Mouse (Mus musculus): ENCODE measurements around the gene Srrm4. TPM values are rescaled to one million over a fixed set of nuclear protein-coding genes. Genes with fewer than 3 reads are reported as not detected.
"Not testable (repeated sequence)": the region's sequence is repeated elsewhere in the genome, so short reads cannot be mapped to it uniquely, and the experiment has no call there.

Gene Srrm4
- polyA plus RNA-seq, 1 experiment: 0.06 TPM

GRCm38 (mm10) chr5:116436117-116436516 lies 155.5 kb downstream of the Srrm4 start:
- TF ChIP-seq MAX (IDR thresholded peaks at IDR 0.05): no peak
- no peak for TF ChIP-seq MYOD1 (IDR thresholded peaks at IDR 0.05; ENCODE audit: control insufficient read depth, insufficient read length, low read depth)
- TF ChIP-seq CTCF (IDR thresholded peaks at IDR 0.05; ENCODE audit: control insufficient read depth, insufficient read depth, insufficient read length): no peak
- no peak for TF ChIP-seq MYOG (IDR thresholded peaks at IDR 0.05; ENCODE audit: control insufficient read depth, extremely low read depth, insufficient read length)
- TF ChIP-seq CEBPB (IDR thresholded peaks at IDR 0.05; ENCODE audit: low read depth): no peak
- no peak for TF ChIP-seq FOSL1 (IDR thresholded peaks at IDR 0.05; ENCODE audit: insufficient read depth, low read length, poor library complexity, severe bottlenecking)
- TF ChIP-seq USF1 (IDR thresholded peaks at IDR 0.05; ENCODE audit: low read depth): no peak
- Histone ChIP-seq H3K4me3 (ENCODE audit: insufficient read depth, poor library complexity, severe bottlenecking) (no peak overlapping the region), H3K79me3 (ENCODE audit: low read depth) (no peaks in the 10 kb centered on the region), H3ac (ENCODE audit: control insufficient read depth, insufficient read length, low read depth) (no peak overlapping the region), H3K36me3 (ENCODE audit: control insufficient read depth, insufficient read depth) (no peaks in the 10 kb centered on the region), H3K79me2 (ENCODE audit: control insufficient read depth, insufficient read depth) (no peaks in the 10 kb centered on the region), H3K27me3 (ENCODE audit: control insufficient read depth, insufficient read depth, insufficient read length) (no peaks in the 10 kb centered on the region)

DNA sequence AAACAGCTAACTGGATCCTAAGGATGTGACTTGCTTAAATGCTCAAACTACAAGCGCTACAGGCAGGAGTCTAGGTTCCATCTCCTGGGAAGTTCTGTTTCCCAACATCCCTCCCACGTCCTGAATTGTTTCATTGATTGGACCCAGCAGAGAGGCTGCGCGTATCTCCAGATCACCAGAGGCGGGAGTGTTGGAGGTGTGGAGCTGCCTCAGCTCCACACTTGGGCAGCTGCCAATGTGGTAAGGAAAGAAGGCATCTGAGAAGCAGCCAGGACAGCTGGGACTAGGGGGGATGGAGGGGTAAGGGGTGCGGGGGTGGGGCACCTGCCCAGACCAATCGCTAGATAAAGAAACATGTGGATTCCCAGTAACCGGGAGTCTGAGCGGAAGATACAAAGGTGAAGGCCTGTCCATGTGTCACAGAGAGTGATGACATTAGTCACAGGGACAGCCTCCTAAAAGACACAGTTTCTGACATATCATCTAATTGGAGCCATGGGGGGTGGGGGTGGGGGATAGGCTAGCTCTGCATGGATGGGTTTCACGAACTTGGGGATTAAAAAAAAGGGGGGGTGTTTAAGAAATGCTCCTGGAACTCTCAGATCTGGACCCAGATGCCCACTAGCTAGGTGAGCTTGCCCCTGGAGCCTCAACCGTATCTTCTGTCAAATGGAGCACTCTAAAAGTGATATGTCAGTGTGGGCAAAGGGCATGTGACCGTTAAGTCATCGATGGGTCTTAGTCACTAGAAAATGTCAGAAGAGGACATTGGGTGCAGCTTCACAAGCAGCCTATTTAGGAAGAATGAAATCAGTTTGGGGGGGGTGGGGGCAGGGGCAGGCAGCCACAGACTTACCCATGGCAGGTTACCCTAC lies 156.4 kb downstream of the Srrm4 start:
- no peak overlapping the region for H3ac ChIP-seq (ENCODE audit: control insufficient read depth, insufficient read length, low read depth)
- H3K4me3 ChIP-seq (ENCODE audit: insufficient read depth, poor library complexity, severe bottlenecking): no peak overlapping the region
- H3K79me3 ChIP-seq (ENCODE audit: low read depth): no peaks in the 10 kb centered on the region
- H3K36me3 ChIP-seq (ENCODE audit: control insufficient read depth, insufficient read depth): no peaks in the 10 kb centered on the region
- no peaks in the 10 kb centered on the region for H3K27me3 ChIP-seq (ENCODE audit: control insufficient read depth, insufficient read depth, insufficient read length)
- no peak for TF ChIP-seq MYOD1 (IDR thresholded peaks at IDR 0.05; ENCODE audit: control insufficient read depth, insufficient read length, low read depth)
- no peak for TF ChIP-seq MYOG (IDR thresholded peaks at IDR 0.05; ENCODE audit: control insufficient read depth, extremely low read depth, insufficient read length)
- TF ChIP-seq CTCF (IDR thresholded peaks at IDR 0.05; ENCODE audit: control insufficient read depth, insufficient read depth, insufficient read length): no peak
- no peak for TF ChIP-seq CEBPB (IDR thresholded peaks at IDR 0.05; ENCODE audit: low read depth)
- no peak for TF ChIP-seq MAX (IDR thresholded peaks at IDR 0.05)
- TF ChIP-seq FOSL1 (IDR thresholded peaks at IDR 0.05; ENCODE audit: insufficient read depth, low read length, poor library complexity, severe bottlenecking): no peak
- TF ChIP-seq USF1 (IDR thresholded peaks at IDR 0.05; ENCODE audit: low read depth): no peak
- no peaks in the 10 kb centered on the region for H3K79me2 ChIP-seq (ENCODE audit: control insufficient read depth, insufficient read depth)

- no peaks in the 10 kb centered on the region for H3K79me2 ChIP-seq (ENCODE audit: control insufficient read depth, insufficient read depth)
- no peak overlapping the region for H3ac ChIP-seq (ENCODE audit: control insufficient read depth, insufficient read length, low read depth)
- no peaks in the 10 kb centered on the region for H3K36me3 ChIP-seq (ENCODE audit: control insufficient read depth, insufficient read depth)
- no peak for TF ChIP-seq USF1 (IDR thresholded peaks at IDR 0.05; ENCODE audit: low read depth)
- TF ChIP-seq CTCF (IDR thresholded peaks at IDR 0.05; ENCODE audit: control insufficient read depth, insufficient read depth, insufficient read length): no peak
- no peak for TF ChIP-seq MAX (IDR thresholded peaks at IDR 0.05)
- TF ChIP-seq FOSL1 (IDR thresholded peaks at IDR 0.05; ENCODE audit: insufficient read depth, low read length, poor library complexity, severe bottlenecking): no peak
- no peak for TF ChIP-seq MYOD1 (IDR thresholded peaks at IDR 0.05; ENCODE audit: control insufficient read depth, insufficient read length, low read depth)
- no peak for TF ChIP-seq MYOG (IDR thresholded peaks at IDR 0.05; ENCODE audit: control insufficient read depth, extremely low read depth, insufficient read length)
- TF ChIP-seq CEBPB (IDR thresholded peaks at IDR 0.05; ENCODE audit: low read depth): no peak
- no peaks in the 10 kb centered on the region for H3K79me3 ChIP-seq (ENCODE audit: low read depth)
- no peaks in the 10 kb centered on the region for H3K27me3 ChIP-seq (ENCODE audit: control insufficient read depth, insufficient read depth, insufficient read length)
- H3K4me3 ChIP-seq (ENCODE audit: insufficient read depth, poor library complexity, severe bottlenecking): no peak overlapping the region
These were observed 158.7 kb downstream of the Srrm4 start for GRCm38 (mm10) chr5:116432871-116433270.

GRCm38 (mm10) chr5:116426701-116427100 lies 164.9 kb downstream of the Srrm4 start:
- Histone ChIP-seq H3K27me3 (ENCODE audit: control insufficient read depth, insufficient read depth, insufficient read length) (no peaks in the 10 kb centered on the region), H3K79me3 (ENCODE audit: low read depth) (peaks cover 1% of the 10 kb centered on the region), H3K4me3 (ENCODE audit: insufficient read depth, poor library complexity, severe bottlenecking) (no peak overlapping the region), H3K79me2 (ENCODE audit: control insufficient read depth, insufficient read depth) (peaks cover 7% of the 10 kb centered on the region), H3ac (ENCODE audit: control insufficient read depth, insufficient read length, low read depth) (no peak overlapping the region), H3K36me3 (ENCODE audit: control insufficient read depth, insufficient read depth) (no peaks in the 10 kb centered on the region)
- TF ChIP-seq CEBPB (IDR thresholded peaks at IDR 0.05; ENCODE audit: low read depth) (no peak), USF1 (IDR thresholded peaks at IDR 0.05; ENCODE audit: low read depth) (no peak), FOSL1 (IDR thresholded peaks at IDR 0.05; ENCODE audit: insufficient read depth, low read length, poor library complexity, severe bottlenecking) (no peak), CTCF (IDR thresholded peaks at IDR 0.05; ENCODE audit: control insufficient read depth, insufficient read depth, insufficient read length) (no peak)

DNA sequence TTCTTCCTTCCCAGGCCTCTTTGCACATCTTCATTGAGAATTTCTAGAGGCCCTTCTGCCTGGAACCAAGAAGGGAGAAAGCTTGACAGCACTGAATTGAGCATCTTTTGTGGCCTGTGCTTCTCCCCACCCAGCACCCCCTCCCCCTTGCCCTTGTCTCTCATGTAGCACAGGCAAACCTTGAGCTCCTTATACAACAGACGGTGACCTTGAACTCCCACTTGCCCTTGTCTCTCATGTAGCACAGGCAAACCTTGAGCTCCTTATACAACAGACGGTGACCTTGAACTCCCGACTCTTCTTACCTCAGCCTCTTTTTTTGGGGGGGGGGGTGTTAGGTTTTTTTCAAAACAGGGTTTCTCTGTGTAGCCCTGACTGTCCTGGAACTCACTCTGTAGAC lies 165.9 kb downstream of the Srrm4 start:
- H3K36me3 ChIP-seq (ENCODE audit: control insufficient read depth, insufficient read depth); H3K27me3 ChIP-seq (ENCODE audit: control insufficient read depth, insufficient read depth, insufficient read length); H3K79me3 ChIP-seq (ENCODE audit: low read depth); H3K4me3 ChIP-seq (ENCODE audit: insufficient read depth, poor library complexity, severe bottlenecking); H3ac ChIP-seq (ENCODE audit: control insufficient read depth, insufficient read length, low read depth): not testable (repeated sequence)
- peaks cover 15% of the 10 kb centered on the region for H3K79me2 ChIP-seq (ENCODE audit: control insufficient read depth, insufficient read depth)

GRCm38 (mm10) chr5:116425273-116425672 lies 166.3 kb downstream of the Srrm4 start:
- no peak overlapping the region for H3ac ChIP-seq (ENCODE audit: control insufficient read depth, insufficient read length, low read depth)
- peaks cover 20% of the 10 kb centered on the region for H3K79me2 ChIP-seq (ENCODE audit: control insufficient read depth, insufficient read depth)
- no peak for TF ChIP-seq CTCF (IDR thresholded peaks at IDR 0.05; ENCODE audit: control insufficient read depth, insufficient read depth, insufficient read length)
- TF ChIP-seq MYOG (IDR thresholded peaks at IDR 0.05; ENCODE audit: control insufficient read depth, extremely low read depth, insufficient read length): no peak
- no peak for TF ChIP-seq MAX (IDR thresholded peaks at IDR 0.05)
- H3K79me3 ChIP-seq (ENCODE audit: low read depth): peaks cover 6% of the 10 kb centered on the region
- H3K4me3 ChIP-seq (ENCODE audit: insufficient read depth, poor library complexity, severe bottlenecking): no peak overlapping the region
- H3K36me3 ChIP-seq (ENCODE audit: control insufficient read depth, insufficient read depth): no peaks in the 10 kb centered on the region
- H3K27me3 ChIP-seq (ENCODE audit: control insufficient read depth, insufficient read depth, insufficient read length): no peaks in the 10 kb centered on the region

Measured in C2C12 (cell line).